Mouse (Mus musculus) layer of hippocampus, postnatal 36 days (tissue): Measurements from ENCODE around the gene Klf7. TPM values are rescaled to one million over a fixed set of nuclear protein-coding genes. Genes with fewer than 3 reads are reported as not detected.

Experiments used
- DNase-seq, 2 experiments: peaks; one replicate each; pipeline ENCODE4 v3.0.0; 2022
- total RNA-seq, 2 experiments: library from RNA; stranded (reverse); gene quantifications; 2 replicates each; pipeline ENCODE4 v1.2.3; 2021

Klf7 gene
- total RNA-seq, 2 experiments from 2014 or later, result 31.7 to 31.8 TPM

DNA sequence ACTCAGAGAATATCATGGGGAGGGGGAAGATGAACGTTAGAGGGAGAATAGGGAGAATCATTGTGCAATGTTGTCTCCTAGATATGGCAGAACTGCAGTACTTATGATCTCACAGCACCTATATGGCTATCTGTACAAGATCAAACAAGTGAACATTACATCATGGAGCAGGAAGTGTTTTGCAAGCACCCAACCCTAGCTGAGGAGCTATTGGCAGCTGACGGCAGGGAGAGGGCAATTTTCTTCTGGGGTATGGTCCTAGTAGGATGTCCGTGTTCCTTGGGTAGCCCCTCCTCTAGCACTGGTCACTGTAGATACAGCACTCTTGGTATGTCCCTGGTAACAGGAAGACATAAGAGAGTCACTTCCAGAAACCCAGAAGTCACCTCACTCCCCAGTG lies 17.4 kb downstream of the Klf7 start:
- no peak for DNase-seq

DNA sequence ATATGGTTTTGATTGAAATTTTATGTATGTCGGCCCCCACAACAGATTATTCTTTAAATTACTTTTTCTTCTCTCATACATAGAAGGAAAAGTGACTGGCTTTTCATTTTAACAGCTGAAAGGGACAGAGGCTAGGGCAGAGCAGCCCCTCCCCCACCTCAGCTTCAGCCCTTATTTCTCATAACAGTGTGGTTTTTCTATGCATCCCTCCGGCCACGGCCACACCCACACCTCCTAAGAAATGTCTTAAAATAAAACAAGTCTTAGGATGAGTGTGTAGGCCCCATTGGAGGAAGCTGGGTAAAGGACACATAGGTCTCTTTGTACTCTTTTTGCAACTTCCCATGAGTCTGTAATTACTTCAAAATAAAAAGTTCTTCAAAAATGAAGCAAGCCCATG lies 20.8 kb downstream of the Klf7 start:
- DNase-seq, result no peak

DNA sequence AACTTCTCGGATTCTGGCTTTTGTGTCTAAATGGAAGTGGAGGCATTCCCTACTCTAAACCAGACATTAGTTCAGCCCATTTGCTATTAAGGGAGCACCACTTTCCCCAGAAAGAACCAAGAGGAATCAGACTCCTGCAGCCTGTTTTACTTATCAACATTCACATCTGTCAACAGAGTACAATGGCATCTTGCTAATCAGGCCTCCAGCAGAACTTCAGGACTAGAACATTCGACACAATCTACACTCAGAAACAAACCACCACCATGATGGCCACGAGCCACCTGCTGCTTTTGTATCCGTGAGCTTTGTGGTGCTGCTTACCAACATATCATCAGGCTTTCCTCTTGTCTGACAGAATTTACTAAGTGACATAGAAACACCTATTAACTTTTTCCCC lies 23.3 kb downstream of the Klf7 start:
- DNase-seq, result no peak

DNA sequence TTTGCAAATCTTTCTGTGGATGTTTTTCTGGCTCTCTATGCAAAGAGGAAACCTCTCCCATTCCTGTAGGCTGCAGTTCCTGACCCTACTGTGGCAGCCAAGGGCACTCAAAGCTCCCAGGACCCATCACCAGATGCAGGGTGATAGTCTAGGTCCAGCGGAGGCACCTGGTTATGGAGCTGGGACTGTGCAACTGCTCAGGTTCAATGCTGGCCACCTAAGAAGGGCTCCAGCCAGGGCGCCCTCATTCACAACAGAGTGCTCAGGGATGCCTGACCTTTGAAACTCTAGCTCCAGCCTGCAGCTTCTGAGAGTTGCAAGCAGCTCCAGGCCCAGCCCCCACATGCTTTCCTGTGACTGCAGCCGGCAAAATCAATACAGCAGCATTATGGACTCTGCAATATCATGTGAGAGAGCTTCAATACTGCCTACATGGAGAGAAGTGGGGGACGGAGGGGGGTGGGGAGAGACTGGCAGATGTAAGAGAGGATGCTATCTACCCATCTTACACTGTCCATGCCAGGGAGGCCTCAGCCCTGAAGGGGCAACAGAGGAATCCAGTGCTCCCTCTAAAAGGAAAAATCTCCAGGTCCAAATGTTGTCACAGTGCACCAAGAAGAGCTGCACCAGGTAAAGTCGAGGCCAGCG lies 24.3 kb downstream of the Klf7 start:
- no peak for DNase-seq

DNA sequence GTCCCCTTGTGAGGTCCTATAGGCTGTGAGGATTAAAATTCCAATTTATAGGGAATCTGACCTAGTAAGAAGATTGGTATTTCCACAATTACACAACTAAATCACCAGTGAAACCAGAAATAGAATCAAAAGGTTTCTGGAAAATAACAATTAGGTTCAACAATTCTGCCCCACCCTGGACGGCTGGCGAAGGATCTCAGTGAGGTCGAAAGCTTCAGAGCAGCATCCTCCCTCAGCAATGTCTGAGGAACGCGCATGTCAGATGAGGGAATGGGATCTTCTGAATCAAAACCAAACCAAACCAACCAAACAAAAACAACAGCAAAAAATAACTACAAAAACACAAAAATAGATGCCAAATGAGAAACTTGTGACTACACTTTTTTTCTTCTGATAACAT lies 29.1 kb downstream of the Klf7 start:
- no peak for DNase-seq

DNA sequence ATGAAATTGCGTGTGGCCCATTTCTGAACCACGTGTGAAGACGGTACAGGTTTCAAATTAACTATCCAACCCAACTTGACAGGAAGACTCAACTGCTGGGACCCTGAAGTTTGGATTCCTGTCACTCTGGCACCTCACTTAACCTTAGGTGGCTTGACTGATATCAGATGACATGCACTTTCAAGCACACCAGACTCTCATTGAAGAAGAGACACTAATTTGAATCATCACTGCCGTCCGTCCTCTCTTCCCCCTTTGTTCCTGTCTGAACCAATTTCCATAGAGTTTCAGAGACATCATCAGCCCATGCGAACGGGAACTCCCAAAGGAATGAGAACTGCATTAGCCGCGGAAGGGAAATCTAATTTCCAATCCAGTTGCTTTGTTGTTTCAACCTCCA lies 30.5 kb downstream of the Klf7 start:
- DNase-seq, result no peak

DNA sequence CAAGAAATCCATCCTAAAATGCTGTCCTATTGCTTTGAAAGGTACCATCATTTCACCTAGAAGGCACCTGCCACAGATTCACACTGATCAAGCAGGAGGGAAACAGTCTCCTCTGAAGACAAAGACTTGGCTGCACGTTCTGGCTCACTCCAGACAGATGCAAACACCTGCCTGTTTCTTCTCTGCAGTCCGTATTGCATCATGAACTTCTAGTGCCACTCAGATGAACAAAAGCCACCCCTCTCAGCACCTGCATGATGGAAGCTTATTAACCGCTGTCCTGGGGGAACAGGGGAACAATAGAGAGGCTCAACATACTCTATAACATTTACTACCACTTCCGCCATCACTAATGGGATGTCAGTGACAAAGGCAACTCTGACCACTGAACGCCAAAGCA lies 31.5 kb downstream of the Klf7 start:
- DNase-seq, result no peak

DNA sequence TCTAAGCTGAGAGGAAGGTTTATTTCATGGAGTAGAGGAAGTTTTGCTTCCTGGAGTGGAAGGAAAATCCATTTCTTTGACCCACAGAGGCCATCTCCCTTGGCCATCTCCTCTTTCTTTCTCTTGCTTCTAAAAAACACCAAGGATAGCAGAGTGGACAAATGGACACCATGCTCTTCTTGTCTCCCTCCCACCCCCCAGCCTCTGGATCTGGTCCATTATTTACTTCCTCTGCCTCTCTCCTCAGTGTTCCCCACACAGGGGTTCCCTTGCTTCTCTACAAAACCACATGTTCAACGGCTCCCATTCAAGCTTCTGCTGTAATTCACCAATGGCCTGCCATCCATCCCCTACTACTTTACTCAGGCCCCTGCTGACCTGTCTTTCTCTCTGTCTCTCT lies 32.4 kb downstream of the Klf7 start:
- no peak for DNase-seq

DNA sequence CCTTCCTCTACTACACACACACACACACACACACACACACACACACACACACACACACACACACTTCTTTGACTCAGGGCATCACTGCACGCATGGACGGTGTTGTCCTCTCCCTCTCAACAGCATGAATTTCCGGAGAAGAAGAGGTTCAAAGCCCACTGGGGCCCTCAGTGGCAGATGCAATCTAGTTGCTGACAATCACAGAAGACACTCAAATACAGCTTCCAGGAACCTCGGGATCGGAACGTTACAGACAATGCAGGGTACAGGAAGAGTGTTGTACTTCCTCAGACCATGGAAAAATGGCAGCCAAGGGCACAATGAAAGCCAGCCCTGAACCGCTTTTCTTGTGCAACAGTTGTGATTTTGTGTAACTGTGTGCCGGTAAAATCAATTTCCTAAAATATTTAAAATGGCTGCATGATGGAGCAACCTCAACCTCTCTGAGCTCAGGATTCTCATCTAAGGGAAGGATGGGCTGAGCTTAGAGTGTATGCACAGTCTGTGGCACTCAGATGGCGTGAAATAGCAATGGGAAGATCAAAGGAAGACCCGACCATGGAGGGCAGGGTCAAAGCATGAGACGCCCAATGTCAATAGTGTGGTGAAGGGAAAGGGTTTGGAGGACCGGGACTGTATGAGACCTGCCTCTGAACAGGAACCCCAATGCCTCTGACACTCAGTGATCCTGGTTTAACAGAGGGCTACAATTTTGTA lies 33.3 kb downstream of the Klf7 start:
- no peak for DNase-seq

DNA sequence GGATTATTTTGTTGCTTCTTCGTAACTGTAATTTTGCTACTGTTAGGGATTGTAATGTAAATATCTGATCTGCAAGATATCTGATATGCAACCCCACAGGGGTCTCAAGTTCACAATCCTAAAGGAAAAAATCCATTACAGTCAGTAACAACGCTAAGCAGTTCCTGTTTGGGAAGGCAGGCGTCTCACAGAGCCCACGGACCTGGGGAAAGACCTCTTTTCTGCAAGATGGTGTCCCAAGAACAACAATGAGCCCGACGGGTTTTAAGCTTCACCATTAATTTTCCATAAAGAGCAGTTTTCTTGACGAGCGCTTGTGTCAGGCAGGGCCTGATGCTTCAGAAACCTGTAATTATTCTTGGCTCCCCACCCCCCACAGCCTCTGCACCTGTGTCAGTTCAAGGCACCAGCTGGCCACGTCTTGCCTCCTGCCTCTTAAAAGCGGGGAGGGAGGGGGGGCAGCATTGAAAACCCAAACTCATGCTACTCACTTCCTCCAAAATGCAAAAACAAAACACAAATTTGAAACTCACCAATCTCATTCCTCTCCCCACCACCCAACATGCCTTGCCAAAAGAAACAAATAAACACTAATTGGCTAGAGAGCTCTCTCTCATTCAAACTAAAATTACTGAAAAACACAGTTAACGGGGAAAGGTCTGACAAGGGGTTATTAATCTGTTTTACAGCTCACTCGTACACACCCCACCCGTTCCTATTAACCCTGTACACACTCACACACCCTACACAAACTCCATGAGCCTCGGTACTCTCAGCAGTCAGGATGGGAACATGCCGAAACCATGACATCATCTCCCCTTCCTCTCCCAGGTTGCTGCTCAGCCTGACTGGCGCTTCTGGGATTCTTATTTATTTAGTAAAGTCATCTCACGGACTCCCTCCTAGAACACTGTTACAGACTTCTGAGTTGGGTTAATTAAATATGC lies 34.2 kb downstream of the Klf7 start:
- peak; percentile 23 to 31 for DNase-seq

DNA sequence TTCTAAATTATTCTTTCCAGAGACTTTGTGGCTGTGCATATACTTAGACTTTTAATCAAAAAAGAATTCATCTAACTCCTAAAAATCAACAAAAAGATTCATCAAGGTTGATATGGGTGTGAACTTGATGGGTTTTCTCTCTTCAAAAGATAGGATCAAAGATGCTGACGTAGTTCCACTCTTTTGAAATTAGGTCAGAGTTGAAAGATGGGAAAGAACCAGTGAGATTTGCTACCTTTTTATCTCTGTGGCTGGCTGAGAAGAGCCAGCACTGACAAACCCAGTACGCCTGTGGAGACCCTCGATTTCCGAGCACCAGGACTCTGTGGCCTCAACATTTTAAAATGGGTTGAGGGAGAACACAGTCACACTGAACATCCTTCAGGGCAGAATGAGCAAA lies 36.2 kb downstream of the Klf7 start:
- no peak for DNase-seq

DNA sequence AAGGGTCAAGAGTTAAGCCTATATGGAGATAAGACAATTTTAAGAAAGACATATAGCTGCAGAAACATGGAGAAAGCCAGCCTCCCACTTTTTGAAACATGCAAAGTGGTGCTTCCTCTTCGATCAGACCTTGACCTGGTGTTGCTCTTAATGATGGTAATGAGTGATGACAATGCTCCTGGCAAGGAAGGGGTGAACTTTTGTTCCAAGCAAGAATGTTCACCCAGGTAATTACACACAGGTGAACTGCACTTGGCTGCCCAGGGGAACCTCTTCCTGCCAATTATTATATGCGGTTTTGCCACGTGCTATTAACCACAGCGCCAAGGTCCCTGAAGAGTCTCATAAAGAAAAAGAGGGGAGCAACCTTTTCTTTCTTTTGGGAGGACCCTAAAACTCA lies 36.7 kb downstream of the Klf7 start:
- DNase-seq, result no peak

DNA sequence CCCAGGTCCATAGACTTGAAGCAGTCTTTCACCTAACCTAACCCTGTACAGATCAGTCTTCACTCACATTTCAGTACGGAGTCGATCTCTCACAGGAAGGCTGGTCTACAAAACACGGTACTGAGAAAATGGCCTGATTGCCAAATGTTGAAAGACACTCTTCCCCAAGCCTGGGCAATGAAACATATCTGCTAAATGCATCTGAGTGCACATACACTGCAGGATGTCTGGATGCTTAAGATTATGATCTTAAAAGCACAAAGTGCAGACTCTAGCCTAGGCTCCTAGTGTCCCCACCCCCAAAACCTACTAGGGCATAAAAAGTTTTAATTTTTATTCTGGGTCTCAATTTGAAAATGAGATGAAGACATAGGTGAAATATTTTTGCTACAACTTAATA lies 37.4 kb downstream of the Klf7 start:
- DNase-seq, result no peak

DNA sequence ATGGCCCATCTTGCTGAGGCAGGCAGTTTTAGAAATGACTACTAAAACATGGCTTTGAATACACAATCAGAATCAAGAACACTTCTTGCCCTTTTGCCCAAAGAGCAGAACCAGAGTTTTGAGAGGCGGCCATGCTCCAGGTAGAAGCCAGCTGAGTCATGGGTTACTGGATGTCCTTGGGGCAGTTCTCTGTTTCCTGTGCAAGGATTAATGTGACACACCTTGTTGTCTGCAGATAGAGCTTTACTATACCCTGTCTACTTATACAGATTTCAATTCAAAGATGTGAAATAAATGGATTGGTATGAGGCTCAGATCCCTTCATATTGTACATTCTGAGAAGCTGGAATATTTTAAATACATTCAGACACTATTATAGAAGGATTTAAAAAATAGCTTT lies 40.3 kb downstream of the Klf7 start:
- DNase-seq, result no peak

DNA sequence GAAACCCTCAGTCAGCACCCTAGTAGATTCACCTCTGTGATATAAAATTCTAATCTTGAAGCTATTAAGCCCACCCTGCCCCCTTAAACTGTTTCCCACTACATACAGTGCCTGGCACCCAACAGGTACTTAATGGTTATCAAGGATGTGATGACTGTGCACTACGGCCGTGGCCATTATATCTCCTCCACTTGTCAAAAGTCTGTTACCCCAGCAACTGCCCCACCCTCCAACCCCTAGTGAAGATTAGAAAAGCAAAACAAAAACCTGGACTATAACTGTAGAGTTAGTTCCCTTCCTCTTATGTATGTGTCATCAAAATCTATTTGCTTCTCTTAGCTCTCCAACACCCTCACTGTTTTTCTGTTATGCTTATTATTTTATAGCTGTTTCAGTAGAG lies 40.9 kb downstream of the Klf7 start:
- no peak for DNase-seq

DNA sequence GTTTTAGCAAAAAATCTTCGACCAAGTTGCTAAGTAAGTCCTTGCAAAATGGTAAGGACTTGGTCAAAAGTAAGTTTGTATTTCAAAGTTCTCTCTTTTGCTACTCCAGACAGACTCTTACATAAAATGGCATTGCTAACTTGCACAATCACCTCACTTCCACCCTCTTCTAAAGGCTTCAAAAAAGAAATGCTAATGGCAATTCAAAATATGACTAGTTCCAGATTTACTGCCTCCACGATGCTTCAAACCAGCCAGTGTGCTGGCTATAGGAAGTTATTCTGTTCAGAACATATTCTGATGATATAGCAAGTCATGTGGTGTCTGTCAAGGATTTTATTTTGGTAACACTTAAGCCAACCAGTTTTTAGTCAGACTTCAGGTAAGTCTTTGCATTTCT lies 41.8 kb downstream of the Klf7 start:
- DNase-seq, result no peak

DNA sequence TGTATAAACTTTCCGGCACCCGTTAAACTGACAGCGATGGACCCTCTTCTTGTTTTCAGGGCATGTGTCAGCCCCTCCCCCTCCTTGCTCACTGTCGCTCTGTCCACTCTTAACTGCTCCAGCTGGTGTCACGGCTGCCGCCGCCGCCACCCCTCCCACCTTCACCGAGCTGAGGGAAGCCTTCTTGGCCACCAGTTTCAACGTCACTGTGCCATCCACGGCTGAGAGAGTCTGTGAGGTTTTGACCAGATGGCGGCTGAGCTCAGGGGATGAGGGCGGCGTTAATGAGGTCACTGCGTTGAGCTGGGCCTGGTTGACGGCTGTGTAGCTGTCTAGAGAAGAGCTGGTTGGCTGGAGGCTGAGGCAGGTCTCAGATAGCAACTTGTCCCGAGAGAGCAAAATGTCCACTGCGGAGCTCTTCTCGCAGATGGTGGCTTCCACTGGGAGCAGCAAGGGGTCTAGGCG lies 43.3 kb downstream of the Klf7 start:
- no peak for DNase-seq

DNA sequence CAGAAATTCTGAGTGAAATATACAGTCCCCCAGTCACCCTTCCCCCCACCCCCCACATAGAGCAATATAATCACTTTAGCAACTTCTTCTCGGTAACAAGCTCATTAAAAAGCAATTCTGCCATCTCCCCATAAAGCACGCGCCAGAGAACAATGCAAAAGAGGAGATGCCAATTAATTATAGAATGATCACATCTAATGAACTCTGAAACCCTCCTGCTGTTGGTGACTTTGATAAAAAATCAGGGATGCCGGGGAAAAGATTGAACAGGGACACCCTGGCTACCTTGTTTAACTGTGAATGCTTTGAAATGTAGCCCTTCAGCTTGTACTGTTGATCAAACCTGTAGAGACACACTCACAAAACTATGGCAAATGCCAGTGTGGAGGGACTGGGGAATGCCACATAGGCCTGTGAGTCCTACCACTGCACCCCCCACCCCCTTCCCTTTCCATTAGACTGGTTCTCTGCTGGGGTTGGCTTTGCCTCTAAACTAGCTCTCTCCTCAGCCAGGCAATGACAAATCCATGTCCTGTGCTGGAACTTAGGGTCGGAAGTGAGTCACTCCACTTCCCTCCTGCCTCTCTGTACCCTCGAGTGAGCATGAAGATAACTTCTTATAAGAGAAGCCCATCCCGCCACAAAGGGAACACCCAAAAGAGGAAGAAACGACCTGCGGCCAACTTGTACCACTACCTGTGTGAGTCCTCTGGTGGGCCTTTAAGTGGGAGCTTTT lies 43.9 kb downstream of the Klf7 start:
- DNase-seq, result no peak

DNA sequence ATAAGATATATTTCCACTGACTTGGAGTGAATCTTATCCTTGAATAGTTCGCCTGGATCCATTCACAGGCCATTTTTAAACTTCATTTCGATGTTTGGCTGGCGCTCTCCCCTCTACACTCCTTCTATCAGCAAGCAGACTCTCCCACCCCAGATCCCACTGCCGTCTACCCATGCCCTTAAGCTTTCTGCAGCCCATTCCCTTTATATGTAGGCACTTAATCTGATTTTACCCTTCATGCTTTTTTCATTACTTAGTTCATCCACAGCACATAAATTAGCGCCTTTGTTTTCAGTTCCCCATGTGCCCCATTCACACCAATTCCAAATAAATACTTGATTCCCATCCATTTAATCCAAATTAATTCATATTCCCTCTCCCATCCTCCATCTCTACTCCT lies 48.0 kb downstream of the Klf7 start:
- no peak for DNase-seq

DNA sequence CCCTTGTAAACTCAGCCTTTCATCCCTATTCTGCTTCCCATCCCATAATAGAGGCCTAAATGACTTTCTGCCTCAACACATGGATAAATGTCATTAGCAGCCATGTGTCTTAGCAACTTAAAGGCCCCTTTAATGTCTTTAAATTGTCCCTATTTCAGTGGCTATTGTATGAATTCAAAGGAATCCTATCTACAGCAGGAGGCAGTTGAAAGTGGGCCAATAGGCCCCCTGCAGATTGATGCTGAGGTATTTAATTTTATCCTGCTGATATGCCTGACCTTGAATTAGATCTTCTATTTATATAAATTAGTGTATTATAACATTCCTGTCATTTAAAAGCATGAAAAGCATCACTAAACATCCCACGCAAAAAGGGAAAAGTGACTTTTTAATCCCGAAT lies 51.1 kb downstream of the Klf7 start:
- DNase-seq, result no peak

DNA sequence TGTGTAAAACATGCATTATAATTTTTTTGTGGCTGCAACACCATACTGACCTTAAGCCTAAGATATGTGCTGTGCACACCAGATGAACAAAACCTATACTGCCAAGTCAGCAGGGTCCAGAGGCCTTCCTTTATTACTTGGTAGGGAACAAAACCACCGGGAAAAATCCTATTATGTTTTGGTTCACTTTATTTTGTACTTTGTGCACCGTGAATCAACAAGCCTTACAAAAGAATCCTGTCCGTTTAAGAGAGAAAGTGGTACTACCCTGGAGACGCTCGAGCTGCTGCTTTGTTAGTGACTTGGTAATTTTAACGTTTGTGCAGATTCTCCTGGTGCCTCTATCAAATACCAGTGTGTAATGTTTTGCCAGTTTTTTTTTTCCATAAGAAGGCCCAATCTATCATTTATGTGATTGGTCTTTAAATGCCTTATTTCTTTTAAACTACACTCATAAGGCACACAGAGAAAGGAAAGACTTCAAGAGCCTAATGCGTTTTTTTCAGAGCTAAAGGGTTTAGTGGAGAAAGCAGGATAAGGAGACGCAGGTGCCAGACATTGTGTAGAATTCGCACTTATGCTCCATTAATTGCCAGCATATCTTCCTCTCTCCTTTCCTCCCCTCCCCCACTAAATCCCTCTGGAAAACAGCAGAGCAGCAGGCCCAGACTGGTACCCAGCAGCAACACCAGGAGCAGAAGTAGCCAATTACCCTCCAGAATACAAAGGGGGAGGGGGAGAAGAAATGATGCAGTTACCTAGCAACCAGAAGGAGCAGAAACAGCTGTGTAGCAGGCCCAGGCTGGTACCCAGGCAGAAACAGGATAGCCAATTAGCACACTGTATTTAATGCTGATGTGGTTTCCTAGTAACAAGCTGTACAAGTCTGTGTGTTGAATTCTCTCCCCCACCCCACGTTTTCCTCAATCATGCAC lies 55.5 kb downstream of the Klf7 start:
- peak in 1 of 2 experiments; percentile 46 for DNase-seq
